Mouse (Mus musculus): Measurements from ENCODE around the gene 4932411N23Rik. TPM values are rescaled to one million over a fixed set of nuclear protein-coding genes. Genes with fewer than 3 reads are reported as not detected.
"Not testable (repeated sequence)": the region's sequence is repeated elsewhere in the genome, so short reads cannot be mapped to it uniquely, and the experiment has no call there.

The 4932411N23Rik gene
- not detected in 2 replicates for polyA plus RNA-seq (2015; fragmentation: Nextera tagmentation; extraction: Ambion mirVana)

DNA sequence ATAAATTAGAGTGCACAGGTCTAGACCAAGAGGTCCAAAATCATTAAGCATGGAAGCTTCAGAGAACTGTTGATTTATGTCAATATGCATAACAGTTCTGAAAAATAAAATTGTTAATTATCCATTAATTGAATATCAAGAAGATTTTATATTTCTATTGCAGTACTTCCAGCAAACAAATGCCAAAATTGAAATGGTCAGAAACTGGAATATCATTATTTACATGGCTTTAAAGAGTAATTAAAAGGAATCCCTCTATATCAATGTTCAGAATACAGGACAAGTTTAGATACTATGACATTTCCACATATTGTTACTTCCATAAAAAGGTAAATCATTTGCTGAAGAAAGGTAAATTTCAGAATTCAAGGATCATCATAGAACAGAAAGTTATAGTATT is at the start of gene 4932411N23Rik:
4932411N23Rik (minus strand) TSS at position 101 of the 400 bp plus-strand sequence.
- Histone ChIP-seq H3K9me3 (replicated peaks; ENCODE audit: control insufficient read depth, low read length) (peaks cover 3% of the 10 kb centered on the region; the same call in 1 of the 2 replicates), H3K36me3 (ENCODE audit: control insufficient read depth, insufficient read depth) (no peaks in the 10 kb centered on the region), H3K4me2 (ENCODE audit: low read depth, low read length) (no peak within 1 kb of the TSS), H3K27me3 (ENCODE audit: control insufficient read depth, insufficient read depth, low read length) (no peaks in the 10 kb centered on the region), H3K9ac (ENCODE audit: low read length) (no peak within 1 kb of the TSS), H3K4me1 (ENCODE audit: control insufficient read depth, insufficient read depth, low read length) (no peaks in the 10 kb centered on the region), H3K27ac (ENCODE audit: low read length) (no peak within 1 kb of the TSS), H3K4me3 (ENCODE audit: low read length) (no peak within 1 kb of the TSS)
- no peak for ATAC-seq (replicated peaks; ENCODE audit: extremely low read depth, insufficient read depth, low FRiP score)

- Histone ChIP-seq H3K9ac (ENCODE audit: low read length) (no peak overlapping the region), H3K36me3 (ENCODE audit: control insufficient read depth, insufficient read depth) (no peaks in the 10 kb centered on the region), H3K27ac (ENCODE audit: low read length) (no peak overlapping the region), H3K4me1 (ENCODE audit: control insufficient read depth, insufficient read depth, low read length) (no peaks in the 10 kb centered on the region), H3K9me3 (replicated peaks; ENCODE audit: control insufficient read depth, low read length) (no peaks in the 10 kb centered on the region), H3K4me2 (ENCODE audit: low read depth, low read length) (no peak overlapping the region), H3K27me3 (ENCODE audit: control insufficient read depth, insufficient read depth, low read length) (no peaks in the 10 kb centered on the region), H3K4me3 (ENCODE audit: low read length) (no peak overlapping the region)
- 85% methylated on average over 5 of the region's 5 CpGs for WGBS
- no peak for ATAC-seq (replicated peaks; ENCODE audit: extremely low read depth, insufficient read depth, low FRiP score)
Measured at GRCm38 (mm10) chrX:126779895-126780294, 35.8 kb downstream of the 4932411N23Rik start.

DNA sequence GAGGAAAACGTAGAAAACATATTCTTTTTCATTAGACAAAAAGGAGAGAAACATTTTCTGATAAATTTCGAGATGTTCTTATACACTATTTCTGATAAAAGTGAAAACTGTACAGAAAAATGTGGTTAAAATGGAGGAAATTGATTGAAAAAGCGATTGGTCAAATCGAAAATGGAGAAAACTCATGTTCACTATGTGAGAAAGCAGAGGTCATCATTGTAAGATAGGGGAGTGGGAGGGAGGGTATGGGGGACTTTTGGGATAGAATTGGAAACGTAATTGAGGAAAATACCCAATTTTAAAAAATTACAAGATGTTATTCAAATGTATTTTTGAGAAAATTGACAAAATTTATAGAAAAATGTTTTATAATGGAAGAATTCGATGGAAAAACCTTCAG is 38.0 kb downstream of the 4932411N23Rik start:
- ATAC-seq (replicated peaks; ENCODE audit: extremely low read depth, insufficient read depth, low FRiP score); H3K27ac ChIP-seq (ENCODE audit: low read length); H3K4me3 ChIP-seq (ENCODE audit: low read length); H3K27me3 ChIP-seq (ENCODE audit: control insufficient read depth, insufficient read depth, low read length); H3K4me2 ChIP-seq (ENCODE audit: low read depth, low read length); H3K36me3 ChIP-seq (ENCODE audit: control insufficient read depth, insufficient read depth); H3K9me3 ChIP-seq (replicated peaks; ENCODE audit: control insufficient read depth, low read length); H3K4me1 ChIP-seq (ENCODE audit: control insufficient read depth, insufficient read depth, low read length); H3K9ac ChIP-seq (ENCODE audit: low read length): not testable (repeated sequence)
- 72% methylated on average over 5 of the region's 6 CpGs for WGBS

GRCm38 (mm10) chrX:126774846-126775245 is 40.8 kb downstream of the 4932411N23Rik start:
- WGBS: 72% methylated on average over 5 of the region's 5 CpGs

GRCm38 (mm10) chrX:126773511-126773910 is 42.2 kb downstream of the 4932411N23Rik start:
- H3K36me3 ChIP-seq (ENCODE audit: control insufficient read depth, insufficient read depth); H3K4me3 ChIP-seq (ENCODE audit: low read length); ATAC-seq (replicated peaks; ENCODE audit: extremely low read depth, insufficient read depth, low FRiP score); H3K9ac ChIP-seq (ENCODE audit: low read length); H3K27ac ChIP-seq (ENCODE audit: low read length); H3K27me3 ChIP-seq (ENCODE audit: control insufficient read depth, insufficient read depth, low read length); H3K4me2 ChIP-seq (ENCODE audit: low read depth, low read length); H3K9me3 ChIP-seq (replicated peaks; ENCODE audit: control insufficient read depth, low read length); H3K4me1 ChIP-seq (ENCODE audit: control insufficient read depth, insufficient read depth, low read length): not testable (repeated sequence)
- 66% methylated on average over 4 of the region's 6 CpGs for WGBS

More at GRCm38 (mm10) chrX:126774846-126775245, 40.8 kb downstream of the 4932411N23Rik start:
- H3K4me2 ChIP-seq (ENCODE audit: low read depth, low read length); ATAC-seq (replicated peaks; ENCODE audit: extremely low read depth, insufficient read depth, low FRiP score); H3K27me3 ChIP-seq (ENCODE audit: control insufficient read depth, insufficient read depth, low read length); H3K4me1 ChIP-seq (ENCODE audit: control insufficient read depth, insufficient read depth, low read length); H3K9me3 ChIP-seq (replicated peaks; ENCODE audit: control insufficient read depth, low read length); H3K9ac ChIP-seq (ENCODE audit: low read length); H3K27ac ChIP-seq (ENCODE audit: low read length); H3K4me3 ChIP-seq (ENCODE audit: low read length); H3K36me3 ChIP-seq (ENCODE audit: control insufficient read depth, insufficient read depth): not testable (repeated sequence)

Other genes starting within 250 kb of the 4932411N23Rik start
- not detected in 2 replicates for gene Gm382, start 224.1 kb upstream of the 4932411N23Rik start, polyA plus RNA-seq (2015; fragmentation: Nextera tagmentation; extraction: Ambion mirVana)